Mouse (Mus musculus): ENCODE measurements around the gene Shisa7. TPM values are rescaled to one million over a fixed set of nuclear protein-coding genes. Genes with fewer than 3 reads are reported as not detected.
A peak's percentile ranks its signal among the peaks of the same experiment; 100 is the strongest.
"Not testable (repeated sequence)": the region's sequence is repeated elsewhere in the genome, so short reads cannot be mapped to it uniquely, and the experiment has no call there.

The Shisa7 gene
- polyA plus RNA-seq, 1 experiment from 2014 or later = 10.9 TPM

DNA sequence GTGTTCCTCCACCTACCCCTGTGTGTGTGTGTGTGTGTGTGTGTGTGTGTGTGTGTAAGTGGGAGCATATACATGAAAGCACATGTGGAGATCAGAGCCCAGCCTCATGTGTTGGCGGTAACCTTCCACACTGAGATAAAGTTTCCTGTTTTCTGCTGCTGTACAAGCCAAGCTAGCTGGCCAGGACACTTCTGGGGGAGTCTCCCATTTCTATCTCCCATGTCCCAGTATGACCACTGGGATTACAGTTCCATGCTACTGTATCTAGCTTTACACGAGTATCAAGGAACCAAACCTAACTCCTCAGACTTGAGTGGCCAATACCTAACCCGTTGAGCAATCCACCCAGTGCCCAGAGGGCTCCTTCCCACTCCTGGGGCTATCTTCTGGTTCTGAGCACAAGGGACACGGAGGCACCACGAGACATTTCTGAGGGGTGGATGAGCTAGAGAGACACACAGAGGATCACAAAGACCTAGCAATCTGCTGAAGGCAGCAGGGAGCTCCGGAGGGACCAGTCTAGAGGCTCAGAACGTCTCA, 19.1 kb upstream of the Shisa7 start:
- ATAC-seq (ENCODE audit: low FRiP score) = no peak
- no peak overlapping the region for H3K4me3 ChIP-seq
- H3K27ac ChIP-seq = no peak overlapping the region
- H3K9ac ChIP-seq = no peak overlapping the region
- H3K4me2 ChIP-seq = no peak overlapping the region
- 81% methylated on average over 7 of the region's 7 CpGs for WGBS
- peaks cover 15% of the 10 kb centered on the region for H3K4me1 ChIP-seq (replicated peaks)
- H3K9me3 ChIP-seq = no peaks in the 10 kb centered on the region
- H3K27me3 ChIP-seq = 0 out of 2 replicates have a peak, but pooled peaks cover 3% of the 10 kb centered on the region
- no peaks in the 10 kb centered on the region for H3K36me3 ChIP-seq

DNA sequence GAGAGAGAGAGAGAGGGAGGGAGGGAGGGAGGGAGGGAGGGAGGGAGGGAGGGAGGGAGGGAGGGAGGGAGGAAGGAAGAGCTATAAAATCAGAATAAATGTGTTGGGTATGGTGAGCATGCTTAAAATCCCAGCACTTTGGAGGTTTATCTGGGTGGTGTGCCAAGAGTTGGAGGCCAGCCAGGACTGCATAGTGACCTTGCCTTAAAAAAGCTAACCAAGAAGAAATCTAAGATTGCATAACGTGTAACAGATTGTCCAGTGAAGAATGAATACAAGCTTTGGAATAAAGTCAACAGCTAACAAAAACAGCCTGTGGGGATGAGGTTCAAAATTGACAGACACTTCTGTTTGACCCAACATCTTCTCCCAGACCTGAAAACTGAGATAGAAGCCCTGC, 18.5 kb upstream of the Shisa7 start:
- 61% methylated on average over 1 of the region's 1 CpGs for WGBS
- Histone ChIP-seq H3K27ac (no peak overlapping the region), H3K4me1 (replicated peaks) (peaks cover 15% of the 10 kb centered on the region), H3K36me3 (no peaks in the 10 kb centered on the region), H3K27me3 (0 out of 2 replicates have a peak, but pooled peaks cover 4% of the 10 kb centered on the region), H3K9me3 (no peaks in the 10 kb centered on the region), H3K4me3 (no peak overlapping the region), H3K4me2 (no peak overlapping the region), H3K9ac (no peak overlapping the region)
- no peak for ATAC-seq (ENCODE audit: low FRiP score)

DNA sequence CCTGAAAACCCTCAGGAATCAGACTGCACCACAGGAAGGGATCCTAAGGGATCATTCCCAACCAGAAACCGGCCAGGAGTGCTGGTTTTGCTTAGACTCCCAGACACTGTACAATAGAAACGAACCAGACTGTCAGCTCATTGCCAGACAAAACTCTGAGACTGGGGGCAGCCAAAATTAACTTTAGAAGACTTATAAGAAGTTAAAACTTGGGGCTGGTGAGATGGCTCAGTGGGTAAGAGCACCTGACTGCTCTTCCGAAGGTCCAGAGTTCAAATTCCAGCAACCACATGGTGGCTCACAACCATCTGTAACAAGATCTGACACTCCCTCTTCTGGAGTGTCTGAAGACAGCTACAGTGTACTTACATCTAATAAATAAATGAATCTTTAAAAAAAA, 16.4 kb upstream of the Shisa7 start:
- H3K27me3 ChIP-seq, H3K9me3 ChIP-seq: not testable (repeated sequence)

DNA sequence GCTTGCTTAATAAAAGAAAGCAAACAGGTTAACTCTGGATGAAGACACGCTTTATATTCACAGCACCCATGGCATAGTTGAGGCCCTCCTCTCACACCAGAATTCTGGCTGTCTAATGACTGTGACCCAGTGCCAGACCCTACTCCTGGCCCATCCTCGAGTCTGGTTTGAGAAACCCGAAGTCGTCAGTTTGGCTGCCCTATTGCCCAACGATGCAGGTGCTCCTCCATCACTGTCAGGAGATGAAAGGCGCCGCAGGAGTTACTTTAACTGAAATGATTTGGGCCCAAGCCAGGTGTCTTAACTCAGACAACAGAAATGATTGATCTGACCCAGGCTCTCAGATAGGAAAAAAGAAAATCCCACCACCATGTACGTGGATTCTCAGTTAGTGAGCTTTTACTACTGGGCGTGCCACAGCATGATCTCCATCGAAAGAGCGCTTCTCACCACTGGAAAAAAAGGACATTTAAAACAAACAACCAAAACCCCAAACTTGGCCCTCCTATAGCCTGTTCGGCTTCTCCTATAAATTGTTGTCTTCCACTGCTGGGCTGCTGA, 15.0 kb upstream of the Shisa7 start:
- H3K9ac ChIP-seq = peak overlapping the region; percentile 43; the same call in 1 of the 2 replicates
- H3K4me2 ChIP-seq = no peak overlapping the region
- H3K9me3 ChIP-seq = no peaks in the 10 kb centered on the region
- 0 out of 2 replicates have a peak, but pooled peaks cover 4% of the 10 kb centered on the region for H3K27me3 ChIP-seq
- 69% methylated on average over 12 of the region's 12 CpGs for WGBS
- ATAC-seq (ENCODE audit: low FRiP score) = no peak
- no peak overlapping the region for H3K27ac ChIP-seq
- H3K4me3 ChIP-seq = no peak overlapping the region
- no peaks in the 10 kb centered on the region for H3K36me3 ChIP-seq
- no peaks in the 10 kb centered on the region for H3K4me1 ChIP-seq (replicated peaks)

More for the DNA sequence above, 16.4 kb upstream of the Shisa7 start:
- H3K36me3 ChIP-seq; H3K27ac ChIP-seq; H3K4me2 ChIP-seq; H3K4me1 ChIP-seq (replicated peaks); ATAC-seq (ENCODE audit: low FRiP score); H3K9ac ChIP-seq; H3K4me3 ChIP-seq: not testable (repeated sequence)
- 70% methylated on average over 3 of the region's 3 CpGs for WGBS

DNA sequence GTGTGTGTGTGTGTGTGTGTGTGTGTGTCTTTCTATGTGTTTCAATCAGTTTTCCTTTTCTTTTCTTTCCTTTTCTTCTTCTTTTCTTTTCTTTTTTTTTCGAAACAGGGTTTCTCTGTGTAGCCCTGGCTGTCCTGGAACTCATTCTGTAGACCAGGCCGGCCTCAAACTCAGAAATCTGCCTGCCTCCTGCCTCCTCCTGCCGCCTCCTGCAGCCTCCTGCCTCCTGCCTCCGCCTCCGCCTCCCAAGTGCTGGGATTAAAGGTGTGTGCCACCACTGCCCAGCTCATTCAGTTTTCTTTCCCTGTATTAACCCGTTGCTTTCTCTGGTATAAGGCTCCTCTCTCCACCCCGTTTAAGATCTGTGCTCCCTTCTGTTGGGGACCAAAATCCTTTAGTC, 12.8 kb upstream of the Shisa7 start:
- Histone ChIP-seq H3K9ac (no peak overlapping the region), H3K4me2 (no peak overlapping the region), H3K27me3 (0 out of 2 replicates have a peak, but pooled peaks cover 4% of the 10 kb centered on the region), H3K9me3 (no peaks in the 10 kb centered on the region), H3K4me1 (replicated peaks) (no peaks in the 10 kb centered on the region), H3K27ac (no peak overlapping the region), H3K4me3 (no peak overlapping the region), H3K36me3 (no peaks in the 10 kb centered on the region)
- 72% methylated on average over 7 of the region's 7 CpGs for WGBS
- no peak for ATAC-seq (ENCODE audit: low FRiP score)

DNA sequence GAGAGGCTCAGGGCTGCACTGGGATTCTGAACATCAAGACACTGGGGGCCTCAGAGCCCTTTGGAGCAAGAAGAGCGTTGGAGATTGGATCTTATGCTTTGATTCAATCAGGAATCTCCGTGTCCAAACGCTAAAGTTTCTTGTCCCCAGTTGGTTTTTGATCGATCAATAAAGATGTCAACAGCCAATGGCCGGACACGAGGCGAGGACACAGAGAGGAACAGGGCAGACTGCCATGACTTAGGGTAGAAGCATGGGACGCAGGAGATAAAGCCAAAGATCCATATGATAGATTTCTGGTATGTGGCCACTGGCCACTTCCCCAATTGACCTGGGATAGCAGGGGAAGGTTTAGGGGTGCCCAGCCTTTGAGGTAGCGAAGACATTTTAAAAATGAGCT, 12.0 kb upstream of the Shisa7 start:
- Histone ChIP-seq H3K9me3 (no peaks in the 10 kb centered on the region), H3K27me3 (0 out of 2 replicates have a peak, but pooled peaks cover 4% of the 10 kb centered on the region), H3K4me3 (no peak overlapping the region), H3K4me2 (no peak overlapping the region), H3K9ac (no peak overlapping the region), H3K27ac (no peak overlapping the region), H3K4me1 (replicated peaks) (no peaks in the 10 kb centered on the region), H3K36me3 (no peaks in the 10 kb centered on the region)
- 88% methylated on average over 9 of the region's 9 CpGs for WGBS
- ATAC-seq (ENCODE audit: low FRiP score) = no peak

DNA sequence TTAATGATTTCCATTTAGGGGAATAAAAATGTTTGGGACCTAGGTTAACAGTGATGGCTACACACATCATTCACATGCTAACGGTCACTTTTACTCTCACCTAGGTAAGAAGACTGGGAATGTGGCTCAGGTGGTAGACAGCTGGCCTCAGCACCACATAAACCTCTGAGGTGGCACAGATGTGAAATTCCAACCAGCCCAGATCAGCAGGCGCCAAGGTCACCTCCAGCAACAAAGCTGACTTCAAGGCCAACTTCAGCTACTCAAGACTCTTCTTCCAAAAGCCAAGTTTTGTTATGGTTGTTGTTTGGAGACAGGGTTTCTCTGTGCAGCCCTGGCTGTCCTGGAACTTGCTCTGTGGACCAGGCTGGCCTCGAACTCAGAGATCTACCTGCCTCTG, 9.1 kb upstream of the Shisa7 start:
- no peak overlapping the region for H3K4me2 ChIP-seq
- H3K9me3 ChIP-seq = no peaks in the 10 kb centered on the region
- H3K36me3 ChIP-seq = no peaks in the 10 kb centered on the region
- H3K27me3 ChIP-seq = peaks cover 9% of the 10 kb centered on the region; the same call in 1 of the 2 replicates
- ATAC-seq (ENCODE audit: low FRiP score) = no peak
- no peak overlapping the region for H3K27ac ChIP-seq
- no peaks in the 10 kb centered on the region for H3K4me1 ChIP-seq (replicated peaks)
- 83% methylated on average over 3 of the region's 3 CpGs for WGBS
- H3K9ac ChIP-seq = no peak overlapping the region
- H3K4me3 ChIP-seq = no peak overlapping the region

DNA sequence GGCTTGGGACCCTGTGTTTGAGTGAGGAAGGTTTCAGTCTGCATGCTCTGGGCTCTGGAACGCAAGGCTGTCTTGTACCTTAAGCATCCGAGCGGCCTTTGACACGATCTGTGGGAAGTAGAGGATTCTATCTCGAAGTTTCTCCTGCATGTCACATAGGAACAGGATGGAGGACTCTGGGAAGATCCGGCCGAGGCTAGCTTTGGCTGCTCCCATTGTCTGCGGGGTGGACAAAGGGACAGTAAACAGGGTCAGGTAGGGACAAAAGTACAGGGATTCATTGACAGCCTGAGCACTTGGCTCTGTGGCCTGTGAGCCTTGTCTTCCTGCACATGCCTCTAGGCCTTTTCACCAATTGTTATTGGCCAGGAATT, 6.8 kb upstream of the Shisa7 start:
- no peak overlapping the region for H3K4me2 ChIP-seq
- peaks cover 14% of the 10 kb centered on the region; the same call in 1 of the 2 replicates for H3K27me3 ChIP-seq
- no peak overlapping the region for H3K27ac ChIP-seq
- no peak overlapping the region for H3K4me3 ChIP-seq
- 73% methylated on average over 8 of the region's 8 CpGs for WGBS
- no peaks in the 10 kb centered on the region for H3K9me3 ChIP-seq
- H3K9ac ChIP-seq = no peak overlapping the region
- no peaks in the 10 kb centered on the region for H3K36me3 ChIP-seq
- no peaks in the 10 kb centered on the region for H3K4me1 ChIP-seq (replicated peaks)
- no peak for ATAC-seq (ENCODE audit: low FRiP score)

DNA sequence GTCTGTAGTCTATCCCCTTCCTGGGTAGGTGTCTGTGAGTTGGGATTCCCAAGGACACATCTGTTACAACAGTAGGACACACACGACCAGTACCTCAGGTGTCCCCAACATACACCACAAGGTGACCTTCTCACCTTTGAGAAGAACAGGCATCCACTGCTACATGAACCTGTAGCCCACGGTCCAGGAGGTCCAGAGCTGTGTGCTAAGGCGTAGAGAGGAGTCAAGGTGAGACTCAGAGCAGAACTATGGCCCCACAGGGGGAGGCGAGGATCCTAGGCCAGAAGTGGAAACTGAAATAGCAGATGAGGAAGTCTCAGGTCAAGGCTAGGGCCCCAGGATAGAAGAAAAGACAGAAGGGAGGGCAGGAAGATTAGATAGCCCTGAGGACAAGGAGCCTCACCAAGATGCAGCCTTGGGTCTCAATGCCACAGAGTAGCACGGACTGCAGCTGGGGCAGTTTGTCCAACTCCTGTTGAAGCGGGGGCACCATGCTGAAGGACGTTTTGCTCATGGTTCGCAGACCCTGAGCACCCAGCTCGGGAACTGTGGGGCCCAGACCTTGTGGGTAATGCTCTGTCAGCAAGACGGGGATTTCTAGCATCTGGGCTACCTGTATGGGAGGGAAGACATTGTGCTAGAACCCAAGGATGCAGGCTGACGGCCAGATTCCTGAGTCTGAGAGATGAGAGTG, 6.3 kb upstream of the Shisa7 start:
- H3K27me3 ChIP-seq = peaks cover 14% of the 10 kb centered on the region; the same call in 1 of the 2 replicates
- WGBS = 79% methylated on average over 11 of the region's 11 CpGs
- no peak overlapping the region for H3K9ac ChIP-seq
- no peak overlapping the region for H3K27ac ChIP-seq
- H3K4me1 ChIP-seq (replicated peaks) = no peaks in the 10 kb centered on the region
- H3K9me3 ChIP-seq = no peaks in the 10 kb centered on the region
- no peak overlapping the region for H3K4me2 ChIP-seq
- H3K36me3 ChIP-seq = no peaks in the 10 kb centered on the region
- no peak for ATAC-seq (ENCODE audit: low FRiP score)
- no peak overlapping the region for H3K4me3 ChIP-seq

DNA sequence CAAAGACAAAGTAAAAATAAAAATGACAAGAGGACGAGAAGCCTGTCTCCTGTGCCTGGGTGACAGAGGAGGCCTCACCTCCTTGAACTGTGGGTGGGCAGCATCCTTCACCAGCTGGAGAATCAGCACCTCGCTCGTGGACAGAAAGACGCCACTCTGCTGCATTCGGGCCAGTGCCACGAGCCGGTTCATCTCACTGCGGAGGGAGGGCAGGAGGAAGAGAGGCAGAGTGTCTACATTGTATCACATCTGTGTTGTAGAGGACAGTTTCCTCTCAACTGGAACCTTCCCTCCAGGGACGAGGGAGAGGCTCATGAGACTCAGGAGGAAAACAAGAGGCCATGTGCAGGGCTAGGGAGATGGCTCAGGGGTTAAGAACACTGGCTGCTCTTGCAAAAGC, 4.9 kb upstream of the Shisa7 start:
- Histone ChIP-seq H3K27me3 (peaks cover 14% of the 10 kb centered on the region; the same call in 1 of the 2 replicates), H3K27ac (no peak overlapping the region), H3K9me3 (no peaks in the 10 kb centered on the region), H3K4me2 (no peak overlapping the region), H3K4me1 (replicated peaks) (peaks cover 10% of the 10 kb centered on the region), H3K4me3 (no peak overlapping the region), H3K9ac (no peak overlapping the region), H3K36me3 (no peaks in the 10 kb centered on the region)
- WGBS = 62% methylated on average over 9 of the region's 9 CpGs
- no peak for ATAC-seq (ENCODE audit: low FRiP score)

DNA sequence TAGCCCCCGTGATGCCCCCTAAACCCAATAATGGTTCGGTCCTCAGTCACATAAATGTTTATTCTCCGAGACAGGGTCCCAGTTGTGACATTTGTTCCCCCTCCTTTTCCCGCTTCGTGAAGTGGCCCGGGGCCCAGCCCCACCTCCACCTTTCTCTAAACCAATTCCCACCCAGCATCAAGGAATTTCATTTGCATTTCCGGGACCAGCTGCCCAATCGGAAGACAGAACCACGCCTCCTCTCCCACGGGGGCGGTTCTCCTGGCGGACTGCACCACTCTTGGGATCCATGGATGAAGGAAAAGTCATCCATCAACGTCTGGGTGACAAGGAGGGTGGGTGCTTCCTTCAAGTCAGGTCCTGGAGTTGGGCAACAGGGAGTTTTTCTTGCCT, 417 bp upstream of the Shisa7 start:
- Histone ChIP-seq H3K4me2 (peak overlapping the region; percentile 81), H3K4me1 (replicated peaks) (peaks cover 42% of the 10 kb centered on the region), H3K4me3 (peak overlapping the region; percentile 63), H3K9me3 (no peaks in the 10 kb centered on the region), H3K27ac (peak overlapping the region; percentile 91), H3K36me3 (no peaks in the 10 kb centered on the region), H3K9ac (peak overlapping the region; percentile 80), H3K27me3 (peaks cover 14% of the 10 kb centered on the region)
- ATAC-seq (ENCODE audit: low FRiP score) = peak; percentile 85
- WGBS = under 1% methylated on average over 13 of the region's 13 CpGs

DNA sequence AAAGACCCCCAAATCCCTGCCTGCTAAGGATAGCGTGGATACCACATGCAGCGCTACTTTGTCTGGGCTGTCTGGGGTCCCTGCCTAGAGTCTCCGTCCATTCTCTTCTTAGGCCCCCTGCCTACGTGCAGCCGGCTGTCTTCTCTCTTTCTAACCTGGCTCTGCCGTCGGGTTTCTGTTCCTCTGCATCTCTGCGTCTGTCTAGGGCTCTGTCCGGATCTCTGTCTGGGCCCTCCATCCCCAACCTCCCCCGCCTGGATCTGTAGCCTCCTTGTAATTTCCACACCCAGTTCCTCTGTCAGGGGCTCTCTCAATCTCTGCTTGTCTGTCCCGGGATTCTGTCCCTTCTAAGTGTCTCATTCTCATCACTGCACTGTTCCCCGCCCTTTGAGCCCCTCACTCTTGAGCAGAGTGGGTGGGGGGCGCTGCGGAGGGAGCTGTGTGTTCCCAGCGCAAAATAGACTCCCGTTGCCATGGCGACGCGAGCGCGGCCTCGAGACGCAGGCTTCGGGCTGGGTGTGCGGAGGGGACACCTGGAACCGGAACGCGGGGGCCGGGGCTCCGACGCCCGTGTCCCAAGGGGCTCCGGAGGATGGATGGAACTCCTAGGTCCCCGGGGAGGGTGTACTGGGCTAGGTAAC, 772 bp downstream of the Shisa7 start:
- WGBS = 1% methylated on average over 34 of the region's 34 CpGs
- peak overlapping the region; percentile 63 for H3K4me3 ChIP-seq
- H3K27me3 ChIP-seq = peaks cover 15% of the 10 kb centered on the region
- no peaks in the 10 kb centered on the region for H3K36me3 ChIP-seq
- H3K4me1 ChIP-seq (replicated peaks) = peaks cover 42% of the 10 kb centered on the region
- peak overlapping the region; percentile 80 for H3K9ac ChIP-seq
- H3K27ac ChIP-seq = peak overlapping the region; percentile 91
- no peaks in the 10 kb centered on the region for H3K9me3 ChIP-seq
- H3K4me2 ChIP-seq = peak overlapping the region; percentile 81
- peak; percentile 64 for ATAC-seq (ENCODE audit: low FRiP score)

Data from hindbrain, embryonic 13.5 days (tissue).